Mouse (Mus musculus) lung, adult 2 months (tissue): ENCODE measurements around the gene Olfr805.

ENCODE experiments used
- CTCF ChIP-seq: fragments of 200-500 bp; IDR thresholded peaks from 2 replicates; pipeline ENCODE4 v1.5.1; 2011; ENCODE audit warnings: mild to moderate bottlenecking, low read length, control low read depth; ENCODE audit not compliant: insufficient read depth
- POLR2A ChIP-seq: fragments of 200-500 bp; IDR thresholded peaks from 2 replicates; pipeline ENCODE4 v1.6.1; 2011; ENCODE audit warnings: low read depth, mild to moderate bottlenecking, control low read depth, low read length, borderline replicate concordance; ENCODE audit errors: extremely low read depth

GRCm38 (mm10) chr10:129673765-129674164 lies 55.4 kb downstream of the Olfr805 start, which contains the start of gene Olfr801:
- TF ChIP-seq POLR2A = no peak
- TF ChIP-seq CTCF = no peak
